Mouse (Mus musculus): ENCODE data around the gene Zfp706. TPM values are rescaled to one million over a fixed set of nuclear protein-coding genes. Genes with fewer than 3 reads are reported as not detected.
A peak's percentile ranks its signal among the peaks of the same experiment; 100 is the strongest.

The Zfp706 gene
- polyA plus RNA-seq, 1 experiment from 2014 or later: 511 TPM

GRCm38 (mm10) chr15:36973290-36973689 lies 34.3 kb downstream of the Zfp706 start:
- Histone ChIP-seq H3K4me1 (peaks cover 8% of the 10 kb centered on the region), H3K9me3 (no peaks in the 10 kb centered on the region), H3K27ac (replicated peaks) (no peak overlapping the region), H3K4me3 (no peak overlapping the region), H3K36me3 (replicated peaks) (no peaks in the 10 kb centered on the region), H3K27me3 (replicated peaks; ENCODE audit: low read depth, poor library complexity, severe bottlenecking) (peaks cover 12% of the 10 kb centered on the region; the same call in 1 of the 2 replicates)
- WGBS: 83% methylated on average over 6 of the region's 6 CpGs
- DNase-seq (ENCODE audit: low spot score): no peak

- Histone ChIP-seq H3K36me3 (replicated peaks) (no peaks in the 10 kb centered on the region), H3K4me3 (no peak overlapping the region), H3K27ac (replicated peaks) (no peak overlapping the region), H3K27me3 (replicated peaks; ENCODE audit: low read depth, poor library complexity, severe bottlenecking) (peaks cover 12% of the 10 kb centered on the region; the same call in 1 of the 2 replicates), H3K9me3 (no peaks in the 10 kb centered on the region), H3K4me1 (peaks cover 25% of the 10 kb centered on the region)
- 83% methylated on average over 5 of the region's 5 CpGs for WGBS
- DNase-seq (ENCODE audit: low spot score): no peak
Measured at GRCm38 (mm10) chr15:36969794-36970193, 37.8 kb downstream of the Zfp706 start.

- WGBS: 63% methylated on average over 1 of the region's 1 CpGs
Measured at GRCm38 (mm10) chr15:36968295-36968694, 39.3 kb downstream of the Zfp706 start.

GRCm38 (mm10) chr15:36967381-36968211 lies 40.0 kb downstream of the Zfp706 start:
- Histone ChIP-seq H3K4me1 (peaks cover 20% of the 10 kb centered on the region), H3K36me3 (replicated peaks) (no peaks in the 10 kb centered on the region), H3K27ac (replicated peaks) (peak overlapping the region; percentile 40), H3K27me3 (replicated peaks; ENCODE audit: low read depth, poor library complexity, severe bottlenecking) (peaks cover 12% of the 10 kb centered on the region; the same call in 1 of the 2 replicates), H3K4me3 (peak overlapping the region; percentile 48), H3K9me3 (no peaks in the 10 kb centered on the region)
- WGBS: 35% methylated on average over 24 of the region's 24 CpGs
- DNase-seq (ENCODE audit: low spot score): peak; percentile 69

More at GRCm38 (mm10) chr15:36968295-36968694, 39.3 kb downstream of the Zfp706 start:
- Histone ChIP-seq H3K4me3 (peak overlapping the region; percentile 48; the same call in 1 of the 2 replicates), H3K36me3 (replicated peaks) (no peaks in the 10 kb centered on the region), H3K27me3 (replicated peaks; ENCODE audit: low read depth, poor library complexity, severe bottlenecking) (peaks cover 12% of the 10 kb centered on the region; the same call in 1 of the 2 replicates), H3K9me3 (no peaks in the 10 kb centered on the region), H3K27ac (replicated peaks) (0 out of 2 replicates have a peak overlapping the region, but pooled peaks have one; percentile 40), H3K4me1 (peaks cover 20% of the 10 kb centered on the region)
- no peak for DNase-seq (ENCODE audit: low spot score)

- Histone ChIP-seq H3K4me3 (peak overlapping the region; percentile 48), H3K4me1 (peaks cover 20% of the 10 kb centered on the region), H3K36me3 (replicated peaks) (no peaks in the 10 kb centered on the region), H3K27me3 (replicated peaks; ENCODE audit: low read depth, poor library complexity, severe bottlenecking) (peaks cover 12% of the 10 kb centered on the region; the same call in 1 of the 2 replicates), H3K9me3 (no peaks in the 10 kb centered on the region), H3K27ac (replicated peaks) (peak overlapping the region; percentile 40)
- DNase-seq (ENCODE audit: low spot score): no peak
- WGBS: 46% methylated on average over 7 of the region's 7 CpGs
Measured at GRCm38 (mm10) chr15:36966940-36967339, 40.6 kb downstream of the Zfp706 start.

GRCm38 (mm10) chr15:36966466-36966865 lies 41.1 kb downstream of the Zfp706 start:
- no peaks in the 10 kb centered on the region for H3K36me3 ChIP-seq (replicated peaks)
- WGBS: 85% methylated on average over 2 of the region's 2 CpGs
- H3K9me3 ChIP-seq: no peaks in the 10 kb centered on the region
- H3K27ac ChIP-seq (replicated peaks): no peak overlapping the region
- peaks cover 12% of the 10 kb centered on the region; the same call in 1 of the 2 replicates for H3K27me3 ChIP-seq (replicated peaks; ENCODE audit: low read depth, poor library complexity, severe bottlenecking)
- H3K4me1 ChIP-seq: peaks cover 20% of the 10 kb centered on the region
- no peak overlapping the region for H3K4me3 ChIP-seq
- DNase-seq (ENCODE audit: low spot score): no peak

GRCm38 (mm10) chr15:36965743-36966142 lies 41.8 kb downstream of the Zfp706 start:
- H3K4me1 ChIP-seq: peaks cover 20% of the 10 kb centered on the region
- 87% methylated on average over 4 of the region's 4 CpGs for WGBS
- H3K27ac ChIP-seq (replicated peaks): no peak overlapping the region
- no peak overlapping the region for H3K4me3 ChIP-seq
- H3K27me3 ChIP-seq (replicated peaks; ENCODE audit: low read depth, poor library complexity, severe bottlenecking): peaks cover 12% of the 10 kb centered on the region; the same call in 1 of the 2 replicates
- H3K9me3 ChIP-seq: no peaks in the 10 kb centered on the region
- no peaks in the 10 kb centered on the region for H3K36me3 ChIP-seq (replicated peaks)
- no peak for DNase-seq (ENCODE audit: low spot score)

GRCm38 (mm10) chr15:36962931-36963330 lies 44.6 kb downstream of the Zfp706 start:
- no peaks in the 10 kb centered on the region for H3K36me3 ChIP-seq (replicated peaks)
- H3K27me3 ChIP-seq (replicated peaks; ENCODE audit: low read depth, poor library complexity, severe bottlenecking): no peaks in the 10 kb centered on the region
- WGBS: 89% methylated on average over 6 of the region's 6 CpGs
- no peak overlapping the region for H3K27ac ChIP-seq (replicated peaks)
- peaks cover 25% of the 10 kb centered on the region for H3K4me1 ChIP-seq
- no peak overlapping the region for H3K4me3 ChIP-seq
- no peaks in the 10 kb centered on the region for H3K9me3 ChIP-seq
- DNase-seq (ENCODE audit: low spot score): no peak

GRCm38 (mm10) chr15:36960876-36961237 lies 46.7 kb downstream of the Zfp706 start:
- WGBS: 91% methylated on average over 4 of the region's 4 CpGs
- DNase-seq (ENCODE audit: low spot score): no peak

GRCm38 (mm10) chr15:36960010-36960875 lies 47.3 kb downstream of the Zfp706 start:
- WGBS: 75% methylated on average over 17 of the region's 17 CpGs
- no peak overlapping the region for H3K27ac ChIP-seq (replicated peaks)
- H3K36me3 ChIP-seq (replicated peaks): no peaks in the 10 kb centered on the region
- DNase-seq (ENCODE audit: low spot score): peak; percentile 38
- 0 out of 2 replicates have a peak, but pooled peaks cover 2% of the 10 kb centered on the region for H3K9me3 ChIP-seq
- H3K27me3 ChIP-seq (replicated peaks; ENCODE audit: low read depth, poor library complexity, severe bottlenecking): peaks cover 9% of the 10 kb centered on the region
- H3K4me3 ChIP-seq: no peak overlapping the region
- H3K4me1 ChIP-seq: peaks cover 9% of the 10 kb centered on the region; the same call in 1 of the 2 replicates

More at GRCm38 (mm10) chr15:36960876-36961237, 46.7 kb downstream of the Zfp706 start:
- Histone ChIP-seq H3K4me3 (no peak overlapping the region), H3K9me3 (0 out of 2 replicates have a peak, but pooled peaks cover 2% of the 10 kb centered on the region), H3K36me3 (replicated peaks) (no peaks in the 10 kb centered on the region), H3K27ac (replicated peaks) (no peak overlapping the region), H3K27me3 (replicated peaks; ENCODE audit: low read depth, poor library complexity, severe bottlenecking) (peaks cover 3% of the 10 kb centered on the region; the same call in 1 of the 2 replicates), H3K4me1 (peaks cover 9% of the 10 kb centered on the region; the same call in 1 of the 2 replicates)

GRCm38 (mm10) chr15:36956221-36956620 lies 51.4 kb downstream of the Zfp706 start:
- H3K4me3 ChIP-seq: no peak overlapping the region
- DNase-seq (ENCODE audit: low spot score): no peak
- WGBS: 85% methylated on average over 3 of the region's 3 CpGs
- H3K4me1 ChIP-seq: peaks cover 9% of the 10 kb centered on the region; the same call in 1 of the 2 replicates
- no peaks in the 10 kb centered on the region for H3K36me3 ChIP-seq (replicated peaks)
- H3K27ac ChIP-seq (replicated peaks): no peak overlapping the region
- H3K9me3 ChIP-seq: 0 out of 2 replicates have a peak, but pooled peaks cover 2% of the 10 kb centered on the region
- H3K27me3 ChIP-seq (replicated peaks; ENCODE audit: low read depth, poor library complexity, severe bottlenecking): peaks cover 19% of the 10 kb centered on the region

GRCm38 (mm10) chr15:36950258-36950657 lies 57.3 kb downstream of the Zfp706 start:
- Histone ChIP-seq H3K36me3 (replicated peaks) (no peaks in the 10 kb centered on the region), H3K27ac (replicated peaks) (no peak overlapping the region), H3K9me3 (no peaks in the 10 kb centered on the region), H3K4me3 (no peak overlapping the region), H3K27me3 (replicated peaks; ENCODE audit: low read depth, poor library complexity, severe bottlenecking) (peaks cover 11% of the 10 kb centered on the region), H3K4me1 (0 out of 2 replicates have a peak, but pooled peaks cover 1% of the 10 kb centered on the region)
- WGBS: 91% methylated on average over 2 of the region's 2 CpGs
- DNase-seq (ENCODE audit: low spot score): no peak

All from embryonic facial prominence, embryonic 10.5 days (tissue).